Mouse (Mus musculus): ENCODE results near the gene Gm8265. TPM values are rescaled to one million over a fixed set of nuclear protein-coding genes. Genes with fewer than 3 reads are reported as not detected.
"Not testable (repeated sequence)": the region's sequence is repeated elsewhere in the genome, so short reads cannot be mapped to it uniquely, and the experiment has no call there.

Gene Gm8265
- not detected for total RNA-seq (2021)
- long read RNA-seq, experiment 1 = 0 reads
- long read RNA-seq, experiment 2 = 0 reads

DNA sequence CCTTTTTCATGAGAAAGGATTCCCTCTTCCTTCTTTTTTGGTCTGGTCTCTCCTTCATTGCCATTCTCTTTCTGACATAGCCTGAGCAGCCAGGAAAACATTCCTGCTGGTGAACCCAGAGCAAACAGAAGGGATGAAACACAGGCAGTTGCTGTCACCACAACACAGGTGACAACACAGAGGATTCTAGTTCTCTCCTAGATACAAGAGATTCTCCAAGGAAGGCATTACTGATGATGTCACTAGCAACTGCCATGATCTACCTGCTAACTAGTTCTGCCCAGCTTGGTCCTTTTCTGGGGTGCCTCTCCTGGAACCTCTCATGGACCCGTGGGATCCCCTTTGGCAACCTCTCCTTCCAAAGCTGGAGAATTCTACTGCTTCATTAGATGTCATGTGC, at the start of gene Gm8265:
Gene Gm8265 (minus strand): TSS at position 101 of the 400 bp plus-strand sequence.
- intact Hi-C loops (cut with DNase I); DNase-seq (ENCODE audit: extremely low spot score in 1 of 2, low spot score in 2 of 2); H3K27ac ChIP-seq: not testable (repeated sequence)

More for the DNA sequence above, at the start of gene Gm8265:
- not testable (repeated sequence) for H3K4me3 ChIP-seq

Other genes starting within 250 kb of the Gm8265 start
- gene Gm3500, start 244.0 kb downstream of the Gm8265 start, total RNA-seq (2021) = under 1 TPM in 1 of 2 experiments, not detected in 1; 0.33 TPM
- 1 to 10 TPM; 1.9 to 2.8 TPM for gene Gm3194, start 177.6 kb downstream of the Gm8265 start, total RNA-seq (2021)
- not detected for gene Gm8246, start 155.2 kb downstream of the Gm8265 start, total RNA-seq (2021)
- gene Gm3187, start 148.8 kb downstream of the Gm8265 start, total RNA-seq (2021) = not detected
- 1 to 10 TPM in 1 of 2 experiments, under 1 TPM in 1; 0.79 to 1.3 TPM for gene Gm3488, start 131.4 kb downstream of the Gm8265 start, total RNA-seq (2021)
- gene Gm3532, start 94.5 kb downstream of the Gm8265 start, total RNA-seq (2021) = not detected
- not detected for gene Gm9603, start 54.4 kb upstream of the Gm8265 start, total RNA-seq (2021)
- gene Gm3373, start 108.5 kb upstream of the Gm8265 start, total RNA-seq (2021) = under 1 TPM; 0.23 to 0.84 TPM
- 1 to 10 TPM; 2.2 to 3.5 TPM for gene Gm3383, start 175.0 kb upstream of the Gm8265 start, total RNA-seq (2021)
- gene Gm3424, start 197.3 kb upstream of the Gm8265 start, total RNA-seq (2021) = not detected
- gene Gm8237, start 247.4 kb upstream of the Gm8265 start, total RNA-seq (2021) = under 1 TPM; 0.47 to 1.00 TPM

All from left cerebral cortex, adult 2 months (tissue).